Mouse (Mus musculus): Measurements from ENCODE around the gene Slc31a2. TPM values are rescaled to one million over a fixed set of nuclear protein-coding genes. Genes with fewer than 3 reads are reported as not detected.
"Not testable (repeated sequence)": the region's sequence is repeated elsewhere in the genome, so short reads cannot be mapped to it uniquely, and the experiment has no call there.

The Slc31a2 gene
- polyA plus RNA-seq, 1 experiment from 2014 or later: 10.9 TPM

GRCm38 (mm10) chr4:62251776-62252175, 10.6 kb upstream of the Slc31a2 start:
- Histone ChIP-seq H3K27ac (ENCODE audit: low read depth, low read length) (no peak overlapping the region), H3K36me3 (ENCODE audit: control insufficient read depth, insufficient read depth, low read length) (no peaks in the 10 kb centered on the region), H3K9ac (replicated peaks; ENCODE audit: low read depth, low read length) (no peak overlapping the region), H3K4me2 (ENCODE audit: low read depth, low read length) (no peak overlapping the region), H3K27me3 (ENCODE audit: control insufficient read depth, insufficient read depth, low read length) (no peaks in the 10 kb centered on the region), H3K9me3 (ENCODE audit: control insufficient read depth, low read length) (no peaks in the 10 kb centered on the region), H3K4me3 (ENCODE audit: low read depth, low read length) (no peak overlapping the region), H3K4me1 (ENCODE audit: control insufficient read depth, insufficient read depth, low read length) (no peaks in the 10 kb centered on the region)
- WGBS: 98% methylated on average over 4 of the region's 4 CpGs
- no peak for ATAC-seq (ENCODE audit: low read depth)

GRCm38 (mm10) chr4:62254551-62254950, 7.8 kb upstream of the Slc31a2 start:
- no peak overlapping the region for H3K4me3 ChIP-seq (ENCODE audit: low read depth, low read length)
- WGBS: 72% methylated on average over 8 of the region's 8 CpGs

GRCm38 (mm10) chr4:62256931-62257330, 5.4 kb upstream of the Slc31a2 start:
- Histone ChIP-seq H3K27ac (ENCODE audit: low read depth, low read length) (no peak overlapping the region), H3K4me1 (ENCODE audit: control insufficient read depth, insufficient read depth, low read length) (no peaks in the 10 kb centered on the region), H3K9me3 (ENCODE audit: control insufficient read depth, low read length) (no peaks in the 10 kb centered on the region), H3K4me3 (ENCODE audit: low read depth, low read length) (no peak overlapping the region), H3K9ac (replicated peaks; ENCODE audit: low read depth, low read length) (no peak overlapping the region), H3K4me2 (ENCODE audit: low read depth, low read length) (no peak overlapping the region), H3K27me3 (ENCODE audit: control insufficient read depth, insufficient read depth, low read length) (no peaks in the 10 kb centered on the region), H3K36me3 (ENCODE audit: control insufficient read depth, insufficient read depth, low read length) (no peaks in the 10 kb centered on the region)
- no peak for ATAC-seq (ENCODE audit: low read depth)
- 33% methylated on average over 8 of the region's 8 CpGs for WGBS

More at GRCm38 (mm10) chr4:62254551-62254950, 7.8 kb upstream of the Slc31a2 start:
- no peaks in the 10 kb centered on the region for H3K9me3 ChIP-seq (ENCODE audit: control insufficient read depth, low read length)
- H3K4me2 ChIP-seq (ENCODE audit: low read depth, low read length): no peak overlapping the region
- H3K27ac ChIP-seq (ENCODE audit: low read depth, low read length): no peak overlapping the region
- H3K27me3 ChIP-seq (ENCODE audit: control insufficient read depth, insufficient read depth, low read length): no peaks in the 10 kb centered on the region
- H3K4me1 ChIP-seq (ENCODE audit: control insufficient read depth, insufficient read depth, low read length): no peaks in the 10 kb centered on the region
- no peak for ATAC-seq (ENCODE audit: low read depth)
- no peaks in the 10 kb centered on the region for H3K36me3 ChIP-seq (ENCODE audit: control insufficient read depth, insufficient read depth, low read length)
- H3K9ac ChIP-seq (replicated peaks; ENCODE audit: low read depth, low read length): no peak overlapping the region

GRCm38 (mm10) chr4:62263133-62263844, 927 bp downstream of the Slc31a2 start:
- Histone ChIP-seq H3K27me3 (ENCODE audit: control insufficient read depth, insufficient read depth, low read length) (no peaks in the 10 kb centered on the region), H3K4me3 (ENCODE audit: low read depth, low read length) (no peak overlapping the region), H3K4me2 (ENCODE audit: low read depth, low read length) (no peak overlapping the region), H3K4me1 (ENCODE audit: control insufficient read depth, insufficient read depth, low read length) (no peaks in the 10 kb centered on the region), H3K36me3 (ENCODE audit: control insufficient read depth, insufficient read depth, low read length) (no peaks in the 10 kb centered on the region), H3K27ac (ENCODE audit: low read depth, low read length) (no peak overlapping the region), H3K9ac (replicated peaks; ENCODE audit: low read depth, low read length) (no peak overlapping the region), H3K9me3 (ENCODE audit: control insufficient read depth, low read length) (no peaks in the 10 kb centered on the region)
- 34% methylated on average over 7 of the region's 7 CpGs for WGBS
- ATAC-seq (ENCODE audit: low read depth): no peak

GRCm38 (mm10) chr4:62265154-62265836, 2.9 kb downstream of the Slc31a2 start:
- ATAC-seq (ENCODE audit: low read depth): no peak
- H3K9me3 ChIP-seq (ENCODE audit: control insufficient read depth, low read length): no peaks in the 10 kb centered on the region
- WGBS: 48% methylated on average over 10 of the region's 10 CpGs
- no peaks in the 10 kb centered on the region for H3K4me1 ChIP-seq (ENCODE audit: control insufficient read depth, insufficient read depth, low read length)
- no peak overlapping the region for H3K27ac ChIP-seq (ENCODE audit: low read depth, low read length)
- no peaks in the 10 kb centered on the region for H3K27me3 ChIP-seq (ENCODE audit: control insufficient read depth, insufficient read depth, low read length)
- H3K36me3 ChIP-seq (ENCODE audit: control insufficient read depth, insufficient read depth, low read length): no peaks in the 10 kb centered on the region
- H3K9ac ChIP-seq (replicated peaks; ENCODE audit: low read depth, low read length): no peak overlapping the region
- H3K4me3 ChIP-seq (ENCODE audit: low read depth, low read length): no peak overlapping the region
- no peak overlapping the region for H3K4me2 ChIP-seq (ENCODE audit: low read depth, low read length)

GRCm38 (mm10) chr4:62266016-62266415, 3.7 kb downstream of the Slc31a2 start:
- not testable (repeated sequence) for H3K4me2 ChIP-seq (ENCODE audit: low read depth, low read length); H3K9me3 ChIP-seq (ENCODE audit: control insufficient read depth, low read length); H3K9ac ChIP-seq (replicated peaks; ENCODE audit: low read depth, low read length); H3K4me3 ChIP-seq (ENCODE audit: low read depth, low read length); H3K27ac ChIP-seq (ENCODE audit: low read depth, low read length); H3K27me3 ChIP-seq (ENCODE audit: control insufficient read depth, insufficient read depth, low read length); H3K36me3 ChIP-seq (ENCODE audit: control insufficient read depth, insufficient read depth, low read length); H3K4me1 ChIP-seq (ENCODE audit: control insufficient read depth, insufficient read depth, low read length); ATAC-seq (ENCODE audit: low read depth)
- 76% methylated on average over 7 of the region's 7 CpGs for WGBS

GRCm38 (mm10) chr4:62267101-62267500, 4.7 kb downstream of the Slc31a2 start:
- no peaks in the 10 kb centered on the region for H3K27me3 ChIP-seq (ENCODE audit: control insufficient read depth, insufficient read depth, low read length)
- no peak overlapping the region for H3K9ac ChIP-seq (replicated peaks; ENCODE audit: low read depth, low read length)
- no peak overlapping the region for H3K27ac ChIP-seq (ENCODE audit: low read depth, low read length)
- H3K4me1 ChIP-seq (ENCODE audit: control insufficient read depth, insufficient read depth, low read length): no peaks in the 10 kb centered on the region
- no peak for ATAC-seq (ENCODE audit: low read depth)
- 83% methylated on average over 10 of the region's 10 CpGs for WGBS
- no peaks in the 10 kb centered on the region for H3K36me3 ChIP-seq (ENCODE audit: control insufficient read depth, insufficient read depth, low read length)
- H3K4me3 ChIP-seq (ENCODE audit: low read depth, low read length): no peak overlapping the region
- H3K9me3 ChIP-seq (ENCODE audit: control insufficient read depth, low read length): no peaks in the 10 kb centered on the region
- H3K4me2 ChIP-seq (ENCODE audit: low read depth, low read length): no peak overlapping the region

- H3K9ac ChIP-seq (replicated peaks; ENCODE audit: low read depth, low read length): no peak overlapping the region
- no peaks in the 10 kb centered on the region for H3K9me3 ChIP-seq (ENCODE audit: control insufficient read depth, low read length)
- no peaks in the 10 kb centered on the region for H3K36me3 ChIP-seq (ENCODE audit: control insufficient read depth, insufficient read depth, low read length)
- H3K4me1 ChIP-seq (ENCODE audit: control insufficient read depth, insufficient read depth, low read length): no peaks in the 10 kb centered on the region
- no peak for ATAC-seq (ENCODE audit: low read depth)
- 92% methylated on average over 10 of the region's 10 CpGs for WGBS
- no peak overlapping the region for H3K27ac ChIP-seq (ENCODE audit: low read depth, low read length)
- H3K4me3 ChIP-seq (ENCODE audit: low read depth, low read length): no peak overlapping the region
- no peaks in the 10 kb centered on the region for H3K27me3 ChIP-seq (ENCODE audit: control insufficient read depth, insufficient read depth, low read length)
- no peak overlapping the region for H3K4me2 ChIP-seq (ENCODE audit: low read depth, low read length)
Observed at GRCm38 (mm10) chr4:62272696-62273095, 10.3 kb downstream of the Slc31a2 start.

- no peak overlapping the region for H3K9ac ChIP-seq (replicated peaks; ENCODE audit: low read depth, low read length)
- H3K27me3 ChIP-seq (ENCODE audit: control insufficient read depth, insufficient read depth, low read length): no peaks in the 10 kb centered on the region
- no peak overlapping the region for H3K4me3 ChIP-seq (ENCODE audit: low read depth, low read length)
- 84% methylated on average over 10 of the region's 10 CpGs for WGBS
- H3K4me1 ChIP-seq (ENCODE audit: control insufficient read depth, insufficient read depth, low read length): no peaks in the 10 kb centered on the region
- H3K9me3 ChIP-seq (ENCODE audit: control insufficient read depth, low read length): no peaks in the 10 kb centered on the region
- no peaks in the 10 kb centered on the region for H3K36me3 ChIP-seq (ENCODE audit: control insufficient read depth, insufficient read depth, low read length)
- H3K4me2 ChIP-seq (ENCODE audit: low read depth, low read length): no peak overlapping the region
- H3K27ac ChIP-seq (ENCODE audit: low read depth, low read length): no peak overlapping the region
- ATAC-seq (ENCODE audit: low read depth): no peak
Observed at GRCm38 (mm10) chr4:62273916-62274315, 11.6 kb downstream of the Slc31a2 start.

Measured in neural tube, embryonic 14.5 days (tissue).